Mouse (Mus musculus): ENCODE results near the gene Nsrp1. TPM values are rescaled to one million over a fixed set of nuclear protein-coding genes. Genes with fewer than 3 reads are reported as not detected.

Nsrp1 gene
- polyA plus RNA-seq, 1 experiment = 1.3 TPM

GRCm38 (mm10) chr11:77063406-77063805, 14.8 kb downstream of the Nsrp1 start:
- H3K27ac ChIP-seq (ENCODE audit: control insufficient read depth, insufficient read depth, low read length) = no peak overlapping the region
- TF ChIP-seq POLR2A (IDR thresholded peaks at IDR 0.05; ENCODE audit: control insufficient read depth, extremely low read depth, insufficient read depth, low read length, poor library complexity) = no peak
- no peak for TF ChIP-seq CTCF (IDR thresholded peaks at IDR 0.05; ENCODE audit: borderline replicate concordance, control insufficient read depth, extremely low read depth, insufficient read depth, low read length, poor library complexity)
- H3K4me1 ChIP-seq (replicated peaks; ENCODE audit: control insufficient read depth, insufficient read depth, low read length) = no peaks in the 10 kb centered on the region
- H3K4me3 ChIP-seq (ENCODE audit: control insufficient read depth, insufficient read depth, low read length) = no peak overlapping the region
- H3K36me3 ChIP-seq (ENCODE audit: control insufficient read depth, insufficient read depth, low read length) = no peaks in the 10 kb centered on the region
- DNase-seq = no peak
- 96% methylated on average over 2 of the region's 2 CpGs for WGBS
- H3K27me3 ChIP-seq (ENCODE audit: control insufficient read depth, insufficient read depth, low read length) = no peaks in the 10 kb centered on the region

- WGBS = 83% methylated on average over 5 of the region's 5 CpGs
- H3K4me1 ChIP-seq (replicated peaks; ENCODE audit: control insufficient read depth, insufficient read depth, low read length) = no peaks in the 10 kb centered on the region
- DNase-seq = no peak
- H3K36me3 ChIP-seq (ENCODE audit: control insufficient read depth, insufficient read depth, low read length) = no peaks in the 10 kb centered on the region
- no peak for TF ChIP-seq POLR2A (IDR thresholded peaks at IDR 0.05; ENCODE audit: control insufficient read depth, extremely low read depth, insufficient read depth, low read length, poor library complexity)
- TF ChIP-seq CTCF (IDR thresholded peaks at IDR 0.05; ENCODE audit: borderline replicate concordance, control insufficient read depth, extremely low read depth, insufficient read depth, low read length, poor library complexity) = no peak
- H3K4me3 ChIP-seq (ENCODE audit: control insufficient read depth, insufficient read depth, low read length) = no peak overlapping the region
- no peaks in the 10 kb centered on the region for H3K27me3 ChIP-seq (ENCODE audit: control insufficient read depth, insufficient read depth, low read length)
- no peak overlapping the region for H3K27ac ChIP-seq (ENCODE audit: control insufficient read depth, insufficient read depth, low read length)
Measured at GRCm38 (mm10) chr11:77061951-77062350, 16.3 kb downstream of the Nsrp1 start.

GRCm38 (mm10) chr11:77042816-77043215, 35.4 kb downstream of the Nsrp1 start:
- Histone ChIP-seq H3K36me3 (ENCODE audit: control insufficient read depth, insufficient read depth, low read length) (peaks cover 30% of the 10 kb centered on the region), H3K27me3 (ENCODE audit: control insufficient read depth, insufficient read depth, low read length) (no peaks in the 10 kb centered on the region), H3K4me1 (replicated peaks; ENCODE audit: control insufficient read depth, insufficient read depth, low read length) (no peaks in the 10 kb centered on the region), H3K4me3 (ENCODE audit: control insufficient read depth, insufficient read depth, low read length) (no peak overlapping the region), H3K27ac (ENCODE audit: control insufficient read depth, insufficient read depth, low read length) (no peak overlapping the region)
- WGBS = 96% methylated on average over 2 of the region's 2 CpGs
- DNase-seq = no peak
- no peak for TF ChIP-seq POLR2A (IDR thresholded peaks at IDR 0.05; ENCODE audit: control insufficient read depth, extremely low read depth, insufficient read depth, low read length, poor library complexity)
- no peak for TF ChIP-seq CTCF (IDR thresholded peaks at IDR 0.05; ENCODE audit: borderline replicate concordance, control insufficient read depth, extremely low read depth, insufficient read depth, low read length, poor library complexity)

GRCm38 (mm10) chr11:77041891-77042290, 36.3 kb downstream of the Nsrp1 start:
- no peaks in the 10 kb centered on the region for H3K4me1 ChIP-seq (replicated peaks; ENCODE audit: control insufficient read depth, insufficient read depth, low read length)
- no peaks in the 10 kb centered on the region for H3K27me3 ChIP-seq (ENCODE audit: control insufficient read depth, insufficient read depth, low read length)
- DNase-seq = no peak
- TF ChIP-seq CTCF (IDR thresholded peaks at IDR 0.05; ENCODE audit: borderline replicate concordance, control insufficient read depth, extremely low read depth, insufficient read depth, low read length, poor library complexity) = no peak
- no peak for TF ChIP-seq POLR2A (IDR thresholded peaks at IDR 0.05; ENCODE audit: control insufficient read depth, extremely low read depth, insufficient read depth, low read length, poor library complexity)
- no peak overlapping the region for H3K4me3 ChIP-seq (ENCODE audit: control insufficient read depth, insufficient read depth, low read length)
- no peak overlapping the region for H3K27ac ChIP-seq (ENCODE audit: control insufficient read depth, insufficient read depth, low read length)
- H3K36me3 ChIP-seq (ENCODE audit: control insufficient read depth, insufficient read depth, low read length) = peaks cover 23% of the 10 kb centered on the region
- WGBS = 98% methylated on average over 4 of the region's 4 CpGs

GRCm38 (mm10) chr11:77031151-77031934, 46.9 kb downstream of the Nsrp1 start:
- no peak overlapping the region for H3K4me3 ChIP-seq (ENCODE audit: control insufficient read depth, insufficient read depth, low read length)
- DNase-seq = no peak
- no peaks in the 10 kb centered on the region for H3K4me1 ChIP-seq (replicated peaks; ENCODE audit: control insufficient read depth, insufficient read depth, low read length)
- H3K27me3 ChIP-seq (ENCODE audit: control insufficient read depth, insufficient read depth, low read length) = no peaks in the 10 kb centered on the region
- TF ChIP-seq CTCF (IDR thresholded peaks at IDR 0.05; ENCODE audit: borderline replicate concordance, control insufficient read depth, extremely low read depth, insufficient read depth, low read length, poor library complexity) (no peak), POLR2A (IDR thresholded peaks at IDR 0.05; ENCODE audit: control insufficient read depth, extremely low read depth, insufficient read depth, low read length, poor library complexity) (no peak)
- no peak overlapping the region for H3K27ac ChIP-seq (ENCODE audit: control insufficient read depth, insufficient read depth, low read length)
- WGBS = 42% methylated on average over 14 of the region's 14 CpGs
- H3K36me3 ChIP-seq (ENCODE audit: control insufficient read depth, insufficient read depth, low read length) = no peaks in the 10 kb centered on the region

GRCm38 (mm10) chr11:77028157-77028556, 50.1 kb downstream of the Nsrp1 start:
- H3K27me3 ChIP-seq (ENCODE audit: control insufficient read depth, insufficient read depth, low read length) = no peaks in the 10 kb centered on the region
- no peak for DNase-seq
- WGBS = 96% methylated on average over 3 of the region's 3 CpGs
- no peaks in the 10 kb centered on the region for H3K36me3 ChIP-seq (ENCODE audit: control insufficient read depth, insufficient read depth, low read length)
- H3K4me1 ChIP-seq (replicated peaks; ENCODE audit: control insufficient read depth, insufficient read depth, low read length) = no peaks in the 10 kb centered on the region
- H3K4me3 ChIP-seq (ENCODE audit: control insufficient read depth, insufficient read depth, low read length) = no peak overlapping the region
- H3K27ac ChIP-seq (ENCODE audit: control insufficient read depth, insufficient read depth, low read length) = no peak overlapping the region; the same call in 1 of the 2 replicates
- TF ChIP-seq CTCF (IDR thresholded peaks at IDR 0.05; ENCODE audit: borderline replicate concordance, control insufficient read depth, extremely low read depth, insufficient read depth, low read length, poor library complexity) = no peak
- no peak for TF ChIP-seq POLR2A (IDR thresholded peaks at IDR 0.05; ENCODE audit: control insufficient read depth, extremely low read depth, insufficient read depth, low read length, poor library complexity)

Data from thymus, adult 2 months (tissue).